Mouse (Mus musculus): ENCODE data around the gene Arhgap18.

Gene Arhgap18

GRCm38 (mm10) chr10:26780581-26780980 is 27.4 kb downstream of the Arhgap18 start:
- DNase-seq, result no peak

DNA sequence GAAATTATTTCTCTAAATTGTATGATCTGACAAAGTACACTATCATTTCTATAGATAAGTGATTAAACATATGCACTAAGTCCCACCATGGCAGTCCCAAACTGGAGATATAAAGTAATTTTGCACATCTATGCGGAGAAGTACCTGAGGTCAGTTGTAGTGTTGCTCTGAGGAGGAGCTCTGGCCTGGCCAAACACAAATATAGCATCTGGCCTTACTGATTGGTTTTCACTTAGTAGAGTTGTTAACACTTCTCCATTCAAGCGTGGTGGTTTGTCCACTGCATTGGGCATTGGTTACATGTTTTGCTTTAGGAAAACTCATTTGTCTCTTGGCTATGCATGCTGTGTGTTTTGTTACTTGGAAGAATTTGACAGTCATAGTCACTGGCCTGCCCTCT is 36.5 kb downstream of the Arhgap18 start:
- DNase-seq, result no peak

DNA sequence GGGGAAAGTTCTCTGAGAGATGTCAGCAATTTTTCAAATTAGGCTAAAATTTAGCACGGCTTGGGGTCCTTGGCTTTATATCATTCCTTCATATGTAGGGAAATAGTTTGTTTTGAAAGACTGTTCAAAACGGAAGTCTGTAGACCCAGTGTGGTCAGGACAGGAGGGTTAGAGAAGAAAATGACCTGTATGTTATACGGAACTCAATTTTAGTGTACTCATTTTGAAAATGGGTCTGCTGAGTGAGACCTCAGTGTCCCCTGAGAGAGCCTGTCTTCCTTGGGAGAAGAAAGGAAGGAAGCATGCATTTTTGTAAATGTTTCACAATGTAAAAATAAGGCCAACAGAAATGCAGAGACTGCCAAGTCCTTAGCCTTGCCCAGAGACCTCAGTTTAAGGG is 38.6 kb downstream of the Arhgap18 start:
- no peak for DNase-seq

GRCm38 (mm10) chr10:26793013-26793412 is 39.8 kb downstream of the Arhgap18 start:
- DNase-seq, result no peak

- DNase-seq, result no peak
Measured at GRCm38 (mm10) chr10:26796432-26797286, 43.4 kb downstream of the Arhgap18 start.

GRCm38 (mm10) chr10:26797287-26797672 is 44.1 kb downstream of the Arhgap18 start:
- DNase-seq, result no peak

- no peak for DNase-seq
Measured at GRCm38 (mm10) chr10:26798752-26799411, 45.7 kb downstream of the Arhgap18 start.

DNA sequence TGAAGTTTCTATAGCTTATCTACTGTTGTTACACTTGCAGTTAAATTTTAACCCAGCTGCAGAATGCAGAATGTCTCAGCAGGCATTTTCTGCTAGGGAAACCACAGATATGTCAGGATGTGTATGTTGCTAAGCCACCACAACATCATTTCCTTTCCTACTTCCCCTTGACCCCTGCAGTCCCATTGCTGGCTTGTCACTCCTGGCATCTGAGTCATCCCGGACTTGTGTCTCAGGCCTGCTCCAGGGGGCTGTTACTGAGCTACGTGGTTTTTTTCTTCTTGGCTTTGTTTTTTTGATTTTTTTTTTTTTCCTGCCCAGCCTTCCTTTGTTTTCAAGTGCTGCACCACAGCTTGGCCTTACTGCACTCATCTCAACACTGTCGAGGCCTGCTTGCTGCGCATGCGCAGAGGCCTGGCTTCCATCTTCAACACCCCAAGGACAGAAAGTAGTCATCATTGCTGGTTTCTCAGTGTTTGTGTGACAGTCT is 46.4 kb downstream of the Arhgap18 start:
- peak; percentile 42 for DNase-seq

DNA sequence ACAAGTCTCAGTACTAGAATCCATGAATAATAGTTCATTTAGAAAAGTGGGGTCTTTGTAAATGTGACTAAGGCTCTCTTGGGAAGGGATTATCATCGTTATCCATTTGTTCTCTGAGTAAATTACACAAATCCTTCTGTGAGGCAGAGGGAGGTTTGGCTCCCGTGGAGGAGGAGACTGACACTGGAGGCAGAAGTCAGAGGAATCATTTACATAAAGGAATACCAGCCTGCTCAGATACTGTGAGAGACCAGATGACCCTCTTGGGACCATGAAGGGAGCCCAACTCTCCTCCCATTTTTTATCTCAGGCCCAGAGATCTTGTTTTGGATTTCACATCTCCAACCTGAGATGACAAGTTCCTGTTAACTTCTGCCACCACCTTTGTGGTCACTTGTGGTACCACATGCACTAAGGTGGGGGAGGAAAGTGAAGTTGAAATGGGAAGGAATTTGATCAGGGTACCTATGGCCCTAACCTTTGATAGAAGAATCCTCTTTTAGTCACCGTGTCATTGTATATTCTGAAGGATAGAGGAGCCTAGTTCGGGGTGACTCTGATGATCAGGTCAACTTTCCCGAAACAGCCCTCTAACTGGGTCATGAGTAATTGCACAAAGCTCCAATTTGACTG is 51.2 kb downstream of the Arhgap18 start:
- no peak for DNase-seq

DNA sequence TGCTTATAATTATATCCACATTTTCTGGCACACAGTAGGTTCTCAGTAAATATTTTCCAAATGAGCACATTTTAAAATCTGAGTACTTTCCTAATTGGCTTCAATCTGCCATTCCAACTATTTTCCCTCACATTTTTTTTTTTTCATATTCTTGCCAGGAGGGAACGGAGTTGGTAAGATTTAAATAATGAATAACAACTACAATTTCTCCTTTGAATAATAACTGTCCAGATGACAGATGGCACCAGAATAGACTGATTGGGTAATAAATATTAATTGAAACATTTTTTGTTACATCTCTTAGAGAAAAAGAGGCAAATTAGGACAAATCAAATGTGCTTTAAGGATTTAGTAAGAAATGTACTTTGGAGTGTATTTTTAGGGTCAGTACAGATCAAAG is 51.8 kb downstream of the Arhgap18 start:
- no peak for DNase-seq

DNA sequence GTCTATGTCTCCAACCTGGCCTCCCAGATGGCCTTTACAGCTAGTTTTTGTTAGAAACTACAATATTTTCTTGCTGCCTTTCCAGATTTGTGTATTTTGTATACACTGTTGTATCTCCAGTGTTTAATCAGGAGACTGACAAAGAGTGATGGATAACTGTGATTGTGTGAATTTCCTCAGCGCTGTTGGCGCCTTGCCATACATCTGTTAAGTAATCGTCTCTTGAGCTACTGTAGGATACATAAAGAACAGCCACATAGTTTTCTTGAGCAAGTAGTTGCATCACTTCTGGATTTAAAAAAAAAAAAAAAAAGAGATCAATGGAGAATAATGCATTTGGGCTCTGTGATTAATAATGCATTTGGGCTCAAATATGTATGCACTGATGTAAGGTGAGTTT is 52.9 kb downstream of the Arhgap18 start:
- no peak for DNase-seq

- no peak for DNase-seq
Measured at GRCm38 (mm10) chr10:26810059-26810458, 56.8 kb downstream of the Arhgap18 start.

DNA sequence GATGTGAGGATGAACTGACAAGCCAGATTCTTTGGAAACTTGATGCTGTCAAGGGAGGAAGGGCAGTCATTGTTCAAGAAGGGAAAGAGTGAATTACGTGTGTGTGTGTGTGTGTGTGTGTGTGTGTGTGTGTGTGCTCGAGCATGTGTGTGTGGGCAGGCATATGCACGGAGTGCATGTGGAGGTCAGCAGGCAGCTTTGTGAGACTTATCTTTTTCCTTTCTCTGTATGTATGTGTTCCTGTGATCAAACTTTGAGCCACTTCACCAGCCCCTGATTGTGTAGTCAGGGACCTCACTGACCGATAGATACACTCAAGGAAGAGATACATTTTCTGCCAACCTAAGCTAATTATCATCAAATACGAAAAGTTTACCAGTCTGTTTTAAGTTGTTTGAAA is 57.6 kb downstream of the Arhgap18 start:
- no peak for DNase-seq

GRCm38 (mm10) chr10:26811342-26811741 is 58.1 kb downstream of the Arhgap18 start:
- no peak for DNase-seq

GRCm38 (mm10) chr10:26815646-26816045 is 62.4 kb downstream of the Arhgap18 start:
- DNase-seq, result no peak

DNA sequence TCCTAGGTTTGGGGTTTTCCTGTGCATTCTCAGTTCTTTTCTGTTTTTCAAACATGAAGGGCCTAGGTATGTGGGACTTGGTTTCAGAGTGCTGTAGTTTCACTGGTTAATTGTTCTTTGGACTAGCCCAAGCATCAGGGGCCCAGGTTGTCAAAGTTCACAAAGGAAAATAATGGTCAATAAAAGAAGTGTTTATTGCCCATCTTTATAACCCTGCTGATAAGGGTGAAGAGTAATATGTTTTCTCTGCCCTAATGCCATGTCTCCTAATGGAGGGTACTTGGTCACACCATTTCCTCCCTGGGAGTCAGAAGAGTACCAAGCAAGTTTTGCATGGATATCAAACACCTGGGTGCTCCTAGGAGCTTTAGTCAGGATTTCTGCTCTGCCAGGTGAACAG is 67.1 kb downstream of the Arhgap18 start:
- no peak for DNase-seq

DNA sequence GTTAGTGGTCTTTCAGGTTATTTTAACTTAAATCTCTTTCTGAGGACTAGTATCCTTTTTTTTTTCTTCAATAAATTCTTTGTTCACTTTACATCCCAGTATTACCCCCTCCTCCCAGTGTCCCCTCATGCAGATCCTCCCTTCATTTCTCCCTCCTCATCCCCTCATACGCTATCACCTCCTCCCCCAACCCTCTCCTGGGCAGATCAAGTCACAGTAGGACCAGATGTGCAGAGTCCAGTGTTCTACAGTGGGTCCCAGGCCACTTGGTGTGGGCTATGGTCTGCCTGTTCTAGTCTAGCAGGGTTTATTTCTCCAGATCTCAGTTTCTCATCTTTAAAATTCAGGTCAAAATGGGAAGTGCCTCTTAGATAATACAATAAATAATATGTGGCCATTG is 67.7 kb downstream of the Arhgap18 start:
- DNase-seq, result no peak

- no peak for DNase-seq
Measured at GRCm38 (mm10) chr10:26823997-26824396, 70.8 kb downstream of the Arhgap18 start.

DNA sequence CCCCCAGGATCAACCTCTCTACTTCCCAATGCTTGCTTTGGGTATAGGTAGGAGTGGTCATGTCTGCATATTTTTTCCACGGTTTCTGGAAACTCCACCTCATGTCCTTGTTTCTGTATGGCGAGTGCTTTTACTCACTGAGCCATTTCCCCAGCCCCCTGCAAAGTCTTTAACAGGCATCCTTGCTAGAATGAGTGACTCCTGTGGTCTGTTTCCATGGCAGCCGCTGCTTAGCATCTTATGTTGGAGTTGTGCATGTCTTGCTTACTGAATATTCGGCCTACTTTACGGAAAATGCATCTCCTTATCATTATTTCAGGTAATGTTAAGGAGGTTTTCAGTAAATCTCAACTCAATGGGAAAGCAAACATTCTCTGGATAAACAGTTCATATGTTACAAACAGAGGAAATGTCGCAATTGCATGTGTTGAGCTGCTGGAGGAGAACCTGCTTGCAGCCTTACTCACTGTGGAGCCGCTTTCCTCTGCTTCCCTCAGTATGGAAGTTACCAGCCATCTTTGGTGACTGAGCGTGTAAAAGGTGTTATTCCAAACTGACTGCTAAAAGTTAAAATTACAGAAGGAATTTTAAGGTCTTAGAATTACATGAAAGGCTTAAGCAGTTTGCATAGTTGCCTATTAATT is 72.1 kb downstream of the Arhgap18 start:
- DNase-seq, result no peak

GRCm38 (mm10) chr10:26827315-26827714 is 74.1 kb downstream of the Arhgap18 start:
- DNase-seq, result no peak

DNA sequence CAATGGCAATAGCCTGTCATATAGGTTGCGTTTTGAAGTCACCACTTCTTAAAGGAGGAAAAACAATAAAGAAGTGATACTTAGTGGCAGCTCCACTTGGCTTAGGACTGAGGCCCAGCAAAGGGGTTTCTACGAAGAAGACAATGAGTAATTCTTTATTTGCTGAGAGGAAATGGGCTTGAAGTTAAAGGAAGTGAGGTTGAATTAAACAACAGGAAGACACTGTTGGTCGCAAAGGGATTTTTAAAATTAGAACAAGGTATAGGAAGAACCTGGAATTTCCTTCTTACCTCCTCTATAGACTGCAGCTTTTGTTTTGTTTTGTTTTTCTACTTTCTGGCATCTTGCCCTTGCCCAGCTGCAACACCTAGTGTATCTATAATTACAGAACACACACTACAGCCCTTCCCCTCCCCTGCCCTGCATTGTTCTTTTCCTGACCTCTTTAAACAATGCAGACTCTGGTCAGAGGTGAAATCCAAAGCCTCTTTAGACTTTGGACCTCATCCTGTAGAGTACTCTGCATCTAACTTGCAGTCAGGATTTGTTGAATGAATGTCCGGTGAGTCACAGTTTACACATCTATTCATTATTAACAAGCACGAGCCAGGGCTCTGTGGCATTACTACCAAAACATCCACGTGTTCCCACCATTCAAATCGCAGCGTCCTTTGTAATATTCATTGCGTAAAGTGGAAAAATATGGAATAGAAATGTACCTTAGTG is 75.4 kb downstream of the Arhgap18 start:
- peak; percentile 16 for DNase-seq

DNA sequence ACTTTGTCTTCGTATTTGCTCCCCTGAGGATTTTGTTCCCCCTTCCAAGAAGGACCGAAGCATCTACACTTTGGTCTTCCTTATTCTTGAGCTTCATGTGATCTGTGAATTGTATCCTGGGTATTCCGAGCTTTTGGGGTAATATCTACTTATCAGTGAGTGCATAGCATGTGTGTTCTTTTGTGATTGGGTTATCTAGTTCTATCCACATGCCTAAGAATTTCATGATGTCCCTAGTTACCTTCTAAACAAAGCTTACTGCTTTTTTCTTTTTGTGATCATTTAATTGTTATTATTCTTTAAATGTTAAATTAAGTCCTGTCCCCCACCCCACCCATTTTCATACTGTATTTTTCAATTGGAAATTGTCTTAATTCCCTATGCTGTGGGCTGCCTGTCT is 78.8 kb downstream of the Arhgap18 start:
- DNase-seq, result no peak
